Mouse (Mus musculus): ENCODE measurements at regions not wholly inside any gene's neighbourhood (a gene's known extent, or its start where the extent isn't known, plus 50 kb on each side); places are given as distances from the start of the nearest gene placed in this dataset.

DNA sequence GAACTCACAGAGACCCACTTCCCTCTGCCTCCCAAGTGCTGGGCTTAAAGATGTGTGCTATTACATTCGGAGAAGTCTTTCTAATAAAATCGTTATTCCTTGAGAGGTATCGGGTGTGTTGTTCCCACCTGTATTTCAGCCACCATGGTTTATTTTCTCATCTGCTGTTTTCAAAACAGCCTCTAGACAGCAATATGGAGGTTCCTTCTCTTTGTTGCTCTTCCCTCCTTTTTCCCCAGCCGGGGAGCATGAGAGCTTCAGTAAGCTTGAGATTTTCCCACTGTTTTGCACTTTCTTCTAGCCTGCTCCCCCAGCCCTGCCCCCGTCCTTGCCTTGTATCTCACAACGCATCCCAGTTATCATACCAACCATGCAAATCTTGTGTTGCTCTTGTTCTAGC is 109.5 kb downstream of the Ppp4r2 start:
- no peak for TF ChIP-seq CTCF (IDR thresholded peaks at IDR 0.05)
- DNase-seq (ENCODE audit: low read depth, low spot score) (no peak), ATAC-seq (no peak)
- CTCF ChIA-PET = no interaction called here
- in situ Hi-C loops (cut with MboI; ENCODE audit: low pct_unique_long_range_greater_than_20kb) = no loop called here
- H3K27me3 ChIP-seq = no peaks in the 10 kb centered on the region
- POLR2A ChIA-PET = interaction anchor here (0.6 kb wide), 1 partner anchor 1316 kb away, joined by 4 read pairs; no protein-coding TSS in a partner anchor

DNA sequence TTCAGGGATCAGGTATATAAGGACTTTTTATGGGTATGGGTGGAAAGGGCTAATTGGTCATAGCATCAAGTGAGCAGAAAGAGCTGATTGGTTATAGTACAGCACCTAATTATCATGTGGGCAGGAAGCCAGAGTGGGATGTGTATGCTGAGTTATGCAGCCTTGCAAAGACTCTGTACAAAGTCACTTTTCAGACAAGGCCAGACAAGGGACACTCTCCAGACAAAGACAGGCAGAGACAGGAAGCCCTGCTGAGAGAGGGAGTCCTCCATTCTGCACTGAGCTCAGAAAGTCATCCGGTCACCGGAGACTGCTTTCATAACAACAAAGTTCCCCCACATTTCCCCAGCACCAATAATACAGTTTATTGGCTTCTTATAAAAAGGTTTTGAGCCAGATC is 112.4 kb downstream of the Ppp4r2 start:
- no peak for DNase-seq (ENCODE audit: low read depth, low spot score)
- TF ChIP-seq CTCF (IDR thresholded peaks at IDR 0.05) = no peak
- CTCF ChIA-PET = no interaction called here
- peaks cover 10% of the 10 kb centered on the region for H3K27me3 ChIP-seq
- no peak for ATAC-seq
- POLR2A ChIA-PET = no interaction called here
- in situ Hi-C loops (cut with MboI; ENCODE audit: low pct_unique_long_range_greater_than_20kb) = no loop called here

GRCm38 (mm10) chr6:100948340-100948739 is 114.9 kb downstream of the Ppp4r2 start:
- ChIA-PET CTCF (no interaction called here), POLR2A (no interaction called here)
- no peak for DNase-seq (ENCODE audit: low read depth, low spot score)
- ATAC-seq = no peak
- TF ChIP-seq CTCF (IDR thresholded peaks at IDR 0.05) = no peak
- in situ Hi-C loops (cut with MboI; ENCODE audit: low pct_unique_long_range_greater_than_20kb) = no loop called here
- peaks cover 13% of the 10 kb centered on the region for H3K27me3 ChIP-seq

- ChIA-PET CTCF (no interaction called here), POLR2A (no interaction called here)
- in situ Hi-C loops (cut with MboI; ENCODE audit: low pct_unique_long_range_greater_than_20kb) = no loop called here
- no peak for ATAC-seq
- TF ChIP-seq CTCF (IDR thresholded peaks at IDR 0.05) = no peak
- H3K27me3 ChIP-seq = peaks cover 19% of the 10 kb centered on the region
- DNase-seq (ENCODE audit: low read depth, low spot score) = no peak
Observed at GRCm38 (mm10) chr6:100951646-100952045, 118.2 kb downstream of the Ppp4r2 start.

DNA sequence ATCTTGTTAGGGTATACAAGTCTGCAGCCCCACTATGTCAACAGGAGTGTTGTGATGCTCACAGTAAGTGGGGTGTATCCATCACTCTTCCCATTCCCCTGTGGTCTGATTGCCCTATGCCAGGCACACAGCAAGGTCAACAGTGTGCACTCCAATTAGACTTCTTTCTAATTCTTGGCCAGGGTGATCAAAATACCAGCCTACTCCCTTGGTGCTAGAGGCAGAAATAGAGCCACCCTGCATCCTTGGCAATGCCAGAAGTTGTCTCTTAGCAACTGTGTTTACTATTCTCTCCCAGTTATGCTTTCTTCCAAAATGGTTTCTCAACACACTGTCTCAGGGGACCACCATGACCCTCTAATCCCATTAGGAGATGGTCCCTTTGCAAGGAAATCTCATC is 119.0 kb downstream of the Ppp4r2 start:
- no peak for DNase-seq (ENCODE audit: low read depth, low spot score)
- ChIA-PET POLR2A (no interaction called here), CTCF (no interaction called here)
- ATAC-seq = no peak
- in situ Hi-C loops (cut with MboI; ENCODE audit: low pct_unique_long_range_greater_than_20kb) = no loop called here
- no peak for TF ChIP-seq CTCF (IDR thresholded peaks at IDR 0.05)
- peaks cover 24% of the 10 kb centered on the region for H3K27me3 ChIP-seq

GRCm38 (mm10) chr6:100954563-100954962 is 121.1 kb downstream of the Ppp4r2 start:
- peaks cover 29% of the 10 kb centered on the region for H3K27me3 ChIP-seq
- no peak for TF ChIP-seq CTCF (IDR thresholded peaks at IDR 0.05)
- ATAC-seq (no peak), DNase-seq (ENCODE audit: low read depth, low spot score) (no peak)
- POLR2A ChIA-PET = no interaction called here
- in situ Hi-C loops (cut with MboI; ENCODE audit: low pct_unique_long_range_greater_than_20kb) = no loop called here
- CTCF ChIA-PET = no interaction called here

DNA sequence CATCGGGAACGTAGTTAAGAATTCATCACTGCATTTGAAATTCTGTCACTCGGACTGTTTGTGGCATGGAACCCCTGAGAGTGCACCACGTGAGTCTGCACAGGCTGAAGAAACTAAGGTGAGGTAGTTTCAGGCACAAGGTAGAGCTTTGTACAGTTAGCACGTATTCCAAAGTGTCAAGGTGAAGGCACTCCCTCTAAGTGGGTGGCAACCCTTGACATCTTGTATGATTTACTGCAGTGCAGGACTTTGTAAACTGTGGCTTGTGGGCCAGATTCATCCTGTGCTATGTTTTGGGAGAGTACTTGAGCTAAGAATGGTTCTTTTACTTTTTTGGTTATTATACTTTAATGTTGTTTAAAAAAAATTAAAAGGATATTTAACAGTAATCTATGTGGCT is 133.1 kb downstream of the Ppp4r2 start:
- ATAC-seq (no peak), DNase-seq (ENCODE audit: low read depth, low spot score) (no peak)
- CTCF ChIA-PET = no interaction called here
- peaks cover 10% of the 10 kb centered on the region for H3K27me3 ChIP-seq
- POLR2A ChIA-PET = no interaction called here
- no peak for TF ChIP-seq CTCF (IDR thresholded peaks at IDR 0.05)
- in situ Hi-C loops (cut with MboI; ENCODE audit: low pct_unique_long_range_greater_than_20kb) = no loop called here

DNA sequence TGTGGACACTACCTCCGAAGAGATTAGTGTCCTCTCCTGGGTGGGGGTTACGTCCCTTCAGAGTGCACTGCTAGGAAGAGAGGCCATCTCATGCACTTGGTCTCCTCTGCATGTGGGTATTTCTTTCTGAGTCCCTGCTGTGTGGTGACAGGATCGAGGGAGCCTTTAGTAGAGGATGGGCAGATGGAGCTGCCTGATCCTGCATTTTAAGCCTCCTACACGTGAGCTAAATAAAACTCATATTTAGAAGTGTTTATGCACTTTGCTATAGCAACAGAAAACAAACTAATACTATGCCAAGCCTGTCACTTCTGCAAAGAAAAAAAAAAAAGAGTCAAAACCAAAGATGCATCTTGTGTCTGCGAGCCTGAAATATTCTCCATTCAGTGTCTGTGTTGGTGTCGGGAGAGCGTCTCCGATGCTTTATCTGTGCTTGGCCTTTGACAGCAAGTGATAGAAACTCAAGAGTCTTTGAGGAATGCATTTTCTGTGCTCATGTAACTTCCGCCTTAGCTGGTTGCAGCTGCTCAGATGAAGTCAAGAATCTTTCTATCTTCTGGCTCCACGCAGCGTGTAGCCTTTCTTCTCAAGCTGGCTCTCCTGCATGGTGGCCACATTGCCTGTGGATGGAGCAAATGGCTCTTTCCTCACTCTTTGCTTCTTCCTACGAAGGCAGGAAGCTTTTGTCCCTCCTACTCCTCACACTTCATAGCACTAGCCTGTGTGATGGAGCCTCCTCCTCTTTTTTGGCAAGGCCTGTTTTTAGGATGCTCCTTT is 134.8 kb downstream of the Ppp4r2 start:
- ATAC-seq (no peak), DNase-seq (ENCODE audit: low read depth, low spot score) (no peak)
- TF ChIP-seq CTCF (IDR thresholded peaks at IDR 0.05) = no peak
- in situ Hi-C loops (cut with MboI; ENCODE audit: low pct_unique_long_range_greater_than_20kb) = no loop called here
- POLR2A ChIA-PET = no interaction called here
- CTCF ChIA-PET = no interaction called here
- peaks cover 21% of the 10 kb centered on the region for H3K27me3 ChIP-seq

DNA sequence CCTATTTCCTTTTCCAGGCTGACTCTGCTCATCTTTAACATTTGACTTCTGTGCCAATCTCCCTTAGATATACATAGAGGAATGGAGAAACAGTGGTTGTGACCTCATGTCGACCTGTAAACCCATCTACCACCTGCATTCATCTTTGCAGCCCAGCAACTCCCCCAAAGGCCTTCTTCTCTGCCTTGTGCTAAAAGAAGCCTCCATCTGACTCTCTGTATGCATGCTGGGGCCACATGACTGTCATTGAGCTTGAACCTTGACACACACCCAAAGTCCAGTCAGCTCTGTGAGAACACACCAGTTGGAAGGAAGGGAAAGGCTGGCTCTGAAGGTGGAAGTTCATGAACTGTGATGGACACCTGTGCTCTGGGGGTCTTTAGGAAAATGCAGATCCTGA is 135.5 kb downstream of the Ppp4r2 start:
- TF ChIP-seq CTCF (IDR thresholded peaks at IDR 0.05) = no peak
- DNase-seq (ENCODE audit: low read depth, low spot score) (no peak), ATAC-seq (no peak)
- in situ Hi-C loops (cut with MboI; ENCODE audit: low pct_unique_long_range_greater_than_20kb) = no loop called here
- CTCF ChIA-PET = no interaction called here
- peaks cover 23% of the 10 kb centered on the region for H3K27me3 ChIP-seq
- POLR2A ChIA-PET = no interaction called here

GRCm38 (mm10) chr6:100970810-100971447 is 137.5 kb downstream of the Ppp4r2 start:
- in situ Hi-C loops (cut with MboI; ENCODE audit: low pct_unique_long_range_greater_than_20kb) = no loop called here
- DNase-seq (ENCODE audit: low read depth, low spot score) = no peak
- ATAC-seq = no peak
- peaks cover 36% of the 10 kb centered on the region for H3K27me3 ChIP-seq
- ChIA-PET POLR2A (no interaction called here), CTCF (no interaction called here)
- no peak for TF ChIP-seq CTCF (IDR thresholded peaks at IDR 0.05)

GRCm38 (mm10) chr6:100971462-100971955 is 138.1 kb downstream of the Ppp4r2 start:
- no peak for TF ChIP-seq CTCF (IDR thresholded peaks at IDR 0.05)
- DNase-seq (ENCODE audit: low read depth, low spot score) (no peak), ATAC-seq (no peak)
- ChIA-PET CTCF (no interaction called here), POLR2A (no interaction called here)
- peaks cover 42% of the 10 kb centered on the region for H3K27me3 ChIP-seq
- in situ Hi-C loops (cut with MboI; ENCODE audit: low pct_unique_long_range_greater_than_20kb) = no loop called here
